21 mouse cellular contexts compared by ENCODE assay signal in genomic region chr2:19953028-19953427, GRCm38 (mm10).
"Had no signal": no experiment of that assay in that cellular context is flagged by ENCODE, and none has a peak within 500 bp of the region (broad histone marks: within the 10 kb centered on the region; RNA-seq: fewer than 3 reads in every experiment).

No protein-coding gene starts in this region.

- ATAC-seq: liver, postnatal 0 days; lung, postnatal 0 days had no signal

- H3K4me2 ChIP-seq: limb, embryonic 15.5 days; liver, embryonic 11.5 days; lung, embryonic 14.5 days; neural tube, embryonic 12.5 days; neural tube, embryonic 15.5 days had no signal

- H3K27ac ChIP-seq: limb, embryonic 15.5 days; liver, embryonic 14.5 days; macrophage; neural tube, embryonic 12.5 days; neural tube, embryonic 15.5 days; stomach, postnatal 0 days had no signal

- H3K36me3 ChIP-seq: limb, embryonic 15.5 days; neural tube, embryonic 12.5 days; neural tube, embryonic 15.5 days had no signal

- H3K9me3 ChIP-seq: limb, embryonic 15.5 days; neural tube, embryonic 12.5 days; neural tube, embryonic 15.5 days had no signal

- H3K9ac ChIP-seq: limb, embryonic 15.5 days; liver, embryonic 14.5 days; liver, postnatal 0 days; lung, embryonic 14.5 days; neural tube, embryonic 12.5 days; neural tube, embryonic 15.5 days had no signal

- DNase-seq: kidney, adult 11 months; kidney, adult 8-10 months; kidney, postnatal 14 days; kidney, postnatal 4 days; layer of hippocampus, adult 9-11 months; liver, postnatal 0 days; lung, embryonic 14.5 days; right cerebral cortex, adult 18-20 months; right cerebral cortex, postnatal 14 days; right cerebral cortex, postnatal 4 days; thymus, adult 2 months; thymus, postnatal 14 days; thymus, postnatal 4 days had no signal

- H3K4me1 ChIP-seq: limb, embryonic 15.5 days; neural tube, embryonic 12.5 days; neural tube, embryonic 15.5 days had no signal

- H3K4me3 ChIP-seq: limb, embryonic 15.5 days; neural tube, embryonic 12.5 days; neural tube, embryonic 15.5 days had no signal

- H3K27me3 ChIP-seq: limb, embryonic 15.5 days; neural tube, embryonic 12.5 days; neural tube, embryonic 15.5 days had no signal
